Mouse (Mus musculus): Measurements from ENCODE around the gene Aasdhppt.

Gene Aasdhppt

GRCm38 (mm10) chr9:4309351-4310085 lies at the start of gene Aasdhppt, which contains the start of gene Kbtbd3:
Aasdhppt (minus strand) TSS chr9:4309471.
Kbtbd3 (plus strand) TSS chr9:4309833.
- peak; percentile 100 for DNase-seq (ENCODE audit: low read depth, low spot score)

- DNase-seq (ENCODE audit: low read depth, low spot score) = no peak
These were observed 43.9 kb upstream of the Aasdhppt start for GRCm38 (mm10) chr9:4353163-4353562.

GRCm38 (mm10) chr9:4318939-4319721 lies 9.9 kb upstream of the Aasdhppt start:
- DNase-seq (ENCODE audit: low read depth, low spot score) = no peak

GRCm38 (mm10) chr9:4315746-4316145 lies 6.5 kb upstream of the Aasdhppt start:
- no peak for DNase-seq (ENCODE audit: low read depth, low spot score)

- DNase-seq (ENCODE audit: low read depth, low spot score) = no peak
These were observed 4.7 kb upstream of the Aasdhppt start for GRCm38 (mm10) chr9:4313946-4314345.

GRCm38 (mm10) chr9:4311162-4311561 lies 1.9 kb upstream of the Aasdhppt start:
- DNase-seq (ENCODE audit: low read depth, low spot score) = peak; percentile 32

GRCm38 (mm10) chr9:4310706-4311105 lies 1.4 kb upstream of the Aasdhppt start:
- DNase-seq (ENCODE audit: low read depth, low spot score) = peak; percentile 6

- no peak for DNase-seq (ENCODE audit: low read depth, low spot score)
These were observed 482 bp downstream of the Aasdhppt start for GRCm38 (mm10) chr9:4308628-4309350.

GRCm38 (mm10) chr9:4304867-4305266 lies 4.4 kb downstream of the Aasdhppt start:
- no peak for DNase-seq (ENCODE audit: low read depth, low spot score)

- DNase-seq (ENCODE audit: low read depth, low spot score) = no peak
These were observed 8.8 kb downstream of the Aasdhppt start for GRCm38 (mm10) chr9:4300466-4300865.

GRCm38 (mm10) chr9:4283850-4284249 lies 25.4 kb downstream of the Aasdhppt start:
- DNase-seq (ENCODE audit: low read depth, low spot score) = no peak

GRCm38 (mm10) chr9:4266881-4267280 lies 42.4 kb downstream of the Aasdhppt start:
- DNase-seq (ENCODE audit: low read depth, low spot score) = no peak

GRCm38 (mm10) chr9:4260746-4261090 lies 48.6 kb downstream of the Aasdhppt start:
- DNase-seq (ENCODE audit: low read depth, low spot score) = no peak

- DNase-seq (ENCODE audit: low read depth, low spot score) = peak; percentile 41
These were observed 49.2 kb downstream of the Aasdhppt start for GRCm38 (mm10) chr9:4259841-4260745.

- no peak for DNase-seq (ENCODE audit: low read depth, low spot score)
These were observed 50.2 kb downstream of the Aasdhppt start for GRCm38 (mm10) chr9:4259074-4259473.
